Mouse (Mus musculus) forelimb bud, embryonic 11.5 days (tissue): Measurements from ENCODE around the gene Trim41.

Experiments
- DNase-seq: peaks from one replicate; pipeline ENCODE4 v3.0.0-alpha.2; 2012; ENCODE audit warnings: low read depth, low spot score

Trim41 gene

GRCm38 (mm10) chr11:48816281-48816781, 822 bp downstream of the Trim41 start:
- peak; percentile 42 for DNase-seq

DNA sequence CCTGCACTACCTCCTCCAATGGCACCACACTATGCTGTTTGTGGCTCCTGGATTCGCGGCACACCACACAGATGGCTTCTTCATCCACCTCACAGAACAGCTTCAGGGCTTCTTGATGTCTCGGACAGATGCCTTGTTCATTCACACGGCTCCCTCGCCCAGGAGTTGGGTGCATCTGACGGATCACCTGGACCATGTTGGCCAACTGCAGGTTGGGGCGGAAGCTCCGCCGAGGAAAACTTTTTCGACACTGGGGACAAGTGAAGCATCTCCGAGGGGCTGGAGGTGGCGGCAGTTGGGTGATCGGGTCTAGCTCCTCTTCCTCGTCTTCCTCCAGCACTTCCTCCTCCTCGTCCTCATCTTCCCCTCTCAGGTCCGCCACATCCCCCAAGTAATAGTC, 1.3 kb downstream of the Trim41 start:
- DNase-seq: no peak

DNA sequence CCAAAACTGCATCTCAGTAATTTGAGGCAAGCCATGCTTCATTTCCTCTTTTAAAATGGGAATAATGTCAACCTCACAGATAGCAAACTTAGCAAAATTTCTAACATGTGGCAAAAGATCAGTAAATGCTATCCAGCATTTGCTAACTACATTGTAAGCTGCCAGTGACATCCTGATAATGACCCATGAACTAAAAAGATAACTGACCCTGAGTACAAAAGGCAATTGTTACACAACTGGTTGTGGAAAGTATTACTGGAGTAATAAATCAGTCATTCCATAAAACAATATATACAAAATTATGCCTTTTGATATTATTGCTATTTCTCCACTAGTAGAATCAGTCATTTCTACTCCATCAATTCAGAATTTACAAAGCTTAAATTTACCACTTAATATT, 3.4 kb downstream of the Trim41 start:
- no peak for DNase-seq

DNA sequence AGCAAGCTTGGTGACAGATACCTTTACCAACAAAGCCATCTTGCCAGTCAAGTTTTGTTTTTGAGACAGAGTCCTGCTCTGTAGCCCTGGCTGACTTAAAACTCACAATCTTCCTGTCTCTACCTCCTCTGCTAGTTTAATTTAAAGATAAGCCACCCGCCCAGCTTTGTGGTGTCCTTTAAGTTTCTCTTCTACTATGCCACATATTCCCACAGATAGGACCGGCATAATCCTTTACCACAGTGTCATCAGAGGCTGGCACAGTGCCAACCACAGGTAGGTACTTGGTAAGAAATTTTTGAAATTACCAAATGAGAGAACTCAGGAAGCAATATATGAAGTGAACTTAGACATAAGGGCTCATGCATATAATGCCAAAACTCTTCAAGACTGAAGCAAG, 7.0 kb downstream of the Trim41 start:
- DNase-seq: no peak

DNA sequence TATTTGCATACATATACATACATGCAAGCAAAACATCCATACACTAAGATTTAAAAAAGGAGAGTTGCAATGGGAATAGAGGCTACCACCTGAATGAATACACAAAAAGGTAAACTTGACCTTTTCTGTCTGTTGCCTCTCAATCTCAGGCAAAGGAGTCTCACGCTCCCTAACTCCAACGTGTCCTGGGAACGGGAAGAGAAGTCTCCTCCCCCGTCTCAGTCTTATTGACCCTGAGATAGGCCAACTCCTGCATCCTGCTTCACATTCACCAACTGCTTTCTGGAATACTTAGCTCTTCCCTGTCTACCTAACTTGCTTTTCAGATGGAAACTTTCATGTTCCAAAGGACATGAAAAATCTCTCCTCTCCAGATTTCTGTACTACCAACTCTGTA, 7.7 kb downstream of the Trim41 start:
- no peak for DNase-seq

DNA sequence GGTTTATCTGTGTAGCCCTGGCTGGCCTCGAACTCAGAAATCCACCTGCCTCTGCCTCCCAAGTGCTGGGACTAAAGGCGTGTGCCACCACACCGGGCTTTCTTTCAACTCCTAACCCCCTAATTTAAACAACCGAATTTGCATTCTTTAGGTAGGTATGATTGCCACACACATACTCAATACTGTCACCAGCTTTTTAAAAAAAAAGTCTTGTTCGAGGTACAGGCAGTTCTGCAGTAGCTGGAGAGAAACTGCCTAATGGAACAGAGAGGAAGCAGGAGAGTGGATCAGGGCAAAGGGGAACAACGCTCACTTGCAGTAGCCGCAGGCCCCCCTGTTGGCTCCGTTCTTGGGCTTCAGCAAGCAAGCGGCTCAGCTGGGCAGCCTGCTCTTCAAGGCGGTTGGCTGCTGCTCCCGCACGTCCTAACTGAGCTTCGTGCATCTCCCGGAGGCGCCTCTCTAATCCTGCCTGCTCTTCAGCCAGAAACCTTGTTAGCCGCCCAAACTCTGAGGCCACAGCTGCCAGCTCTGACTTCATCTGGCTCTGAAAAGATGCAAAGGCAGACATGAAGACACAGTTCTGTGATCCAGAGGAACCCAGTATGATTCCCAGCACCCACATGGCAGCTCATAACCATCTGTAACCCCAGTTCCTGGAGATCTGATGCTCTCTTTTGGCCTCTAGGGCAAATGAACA, 8.3 kb downstream of the Trim41 start:
- DNase-seq: no peak

- DNase-seq: no peak
These were observed 8.9 kb downstream of the Trim41 start for GRCm38 (mm10) chr11:48808304-48808646.

DNA sequence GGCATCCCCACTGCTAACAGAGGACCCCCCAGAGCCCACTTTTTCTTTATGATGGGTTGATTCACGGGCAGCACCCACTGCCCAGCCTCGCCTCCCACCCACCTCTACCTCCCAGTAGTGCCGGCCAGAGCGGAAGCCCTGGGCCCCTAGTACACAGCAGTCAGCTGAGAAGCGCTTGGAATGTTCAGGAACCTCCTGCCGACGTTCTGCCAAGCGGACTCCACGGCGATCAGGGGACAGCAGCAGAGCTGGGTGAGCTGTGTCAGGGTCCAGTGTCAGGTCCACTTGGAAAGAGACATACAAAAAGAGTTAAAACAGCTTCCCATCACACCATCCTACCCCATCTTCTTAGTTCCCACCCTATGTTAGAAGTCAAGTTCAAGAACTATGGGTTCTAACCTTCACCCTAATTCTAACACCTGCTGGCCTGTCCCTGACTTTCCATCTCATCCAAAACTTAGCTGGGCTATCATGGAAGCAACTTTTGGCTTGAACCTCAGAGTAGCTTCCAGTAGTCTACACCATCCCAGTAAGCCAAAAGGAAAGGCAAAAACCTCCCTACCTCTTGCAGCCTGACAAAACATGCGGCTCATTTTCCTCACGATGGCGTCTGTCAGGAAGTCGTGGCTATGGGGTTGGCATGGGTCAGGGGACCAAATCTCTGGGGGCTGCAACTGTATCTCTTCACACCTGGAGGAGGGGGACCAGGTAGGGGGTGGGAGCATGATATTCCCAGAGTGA, 9.4 kb downstream of the Trim41 start:
- DNase-seq: no peak

DNA sequence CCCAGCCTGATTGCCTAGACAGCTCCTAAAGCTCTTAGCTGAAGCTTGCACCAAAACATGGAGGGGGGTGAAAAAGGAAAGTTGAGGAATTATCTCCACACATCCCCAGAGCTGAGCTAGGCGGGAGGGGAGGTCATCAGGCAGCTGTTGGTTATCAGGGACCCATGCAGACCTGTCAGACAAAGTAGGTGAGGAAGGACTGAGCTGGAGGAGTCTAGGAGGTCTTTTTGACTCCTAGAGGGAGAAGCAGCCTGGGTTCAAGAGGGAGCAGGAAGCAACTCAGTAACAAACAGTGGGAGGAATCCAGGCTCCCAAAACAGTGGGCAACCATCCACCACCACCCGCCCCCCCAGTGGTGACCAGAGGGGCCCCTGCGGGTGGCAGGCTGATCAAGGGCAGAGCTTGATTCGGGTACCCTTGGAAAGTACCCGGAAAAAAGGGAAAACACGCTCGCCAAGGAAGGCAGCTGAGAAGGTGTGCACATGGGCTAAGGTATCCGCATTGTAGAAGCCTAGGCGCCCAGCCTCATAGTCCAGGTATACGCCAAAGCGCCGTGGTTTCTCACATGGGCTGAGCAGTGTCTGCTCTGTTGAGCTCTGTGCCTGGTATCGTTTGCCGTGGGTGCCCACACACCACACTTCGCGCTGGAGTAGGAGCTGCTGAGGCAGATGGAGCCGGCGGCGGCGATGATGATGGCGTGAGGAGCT, 10.1 kb downstream of the Trim41 start:
- DNase-seq: no peak

DNA sequence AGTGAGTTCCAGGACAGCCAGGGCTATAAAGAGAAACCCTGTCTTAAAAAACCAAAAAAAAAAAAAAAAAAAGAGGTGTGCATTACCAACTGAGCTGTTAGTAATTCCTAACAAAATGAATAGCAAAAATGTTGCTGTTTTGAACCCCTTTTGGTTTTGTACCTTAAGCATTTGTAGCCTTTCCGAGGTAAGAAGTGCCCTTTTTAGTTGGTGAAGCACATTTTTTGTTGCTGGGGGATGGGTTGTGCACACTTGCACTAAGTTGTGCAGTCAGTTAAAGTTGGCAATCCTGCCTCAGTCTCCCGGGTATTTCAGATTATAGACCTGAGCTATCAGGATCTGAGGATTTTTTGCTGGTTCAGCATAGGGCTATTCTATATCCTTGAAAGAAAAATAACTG, 12.2 kb downstream of the Trim41 start:
- DNase-seq: no peak

DNA sequence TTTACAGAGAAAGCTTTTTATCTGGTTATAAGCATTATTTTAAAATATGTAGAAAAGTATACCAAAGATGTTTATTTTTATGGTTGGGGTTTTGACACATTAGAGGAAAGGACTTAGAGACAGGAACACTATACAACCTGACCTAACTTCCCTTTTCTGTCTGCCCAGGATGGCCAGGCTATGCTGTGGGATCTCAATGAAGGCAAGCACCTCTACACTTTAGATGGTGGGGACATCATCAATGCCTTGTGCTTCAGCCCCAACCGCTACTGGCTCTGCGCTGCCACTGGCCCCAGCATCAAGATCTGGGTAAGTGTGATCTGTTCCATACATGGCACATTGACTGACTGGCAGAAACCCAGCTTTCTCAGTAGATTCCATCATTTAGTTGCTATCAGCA, 13.2 kb downstream of the Trim41 start:
- no peak for DNase-seq

GRCm38 (mm10) chr11:48801831-48802772, 15.1 kb downstream of the Trim41 start:
- no peak for DNase-seq

GRCm38 (mm10) chr11:48799921-48800701, 17.0 kb downstream of the Trim41 start, which contains the start of gene Rack1:
TSS of gene Rack1 (plus strand) at chr11:48800332.
- peak; percentile 90 for DNase-seq

GRCm38 (mm10) chr11:48798984-48799920, 17.9 kb downstream of the Trim41 start:
- DNase-seq: peak; percentile 32

DNA sequence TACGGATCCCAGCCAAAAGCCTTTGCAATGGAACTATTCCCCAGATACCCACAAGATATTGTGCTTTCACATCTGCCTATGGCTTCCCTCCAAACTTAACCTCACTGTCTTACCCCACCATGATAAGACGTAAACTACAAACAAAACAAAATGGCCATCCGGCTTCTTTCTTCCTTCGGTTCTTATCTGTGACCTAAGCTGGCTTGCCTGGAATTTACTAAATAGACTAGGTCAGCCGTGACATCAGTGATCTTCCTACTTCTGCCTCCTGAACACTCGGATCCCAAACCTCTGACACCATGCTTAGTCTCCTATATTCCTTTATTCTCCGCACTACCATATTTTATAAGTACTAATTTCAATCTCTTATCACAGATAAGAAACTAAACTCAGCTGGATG, 18.8 kb downstream of the Trim41 start:
- no peak for DNase-seq

GRCm38 (mm10) chr11:48797287-48797686, 19.9 kb downstream of the Trim41 start:
- no peak for DNase-seq

GRCm38 (mm10) chr11:48796290-48796689, 20.9 kb downstream of the Trim41 start:
- no peak for DNase-seq

- no peak for DNase-seq
These were observed 21.9 kb downstream of the Trim41 start for GRCm38 (mm10) chr11:48795221-48795620.

GRCm38 (mm10) chr11:48793184-48793583, 24.0 kb downstream of the Trim41 start:
- no peak for DNase-seq
